Mouse (Mus musculus) embryonic facial prominence, embryonic 11.5 days (tissue): ENCODE results near the gene Dcdc2b. TPM values are rescaled to one million over a fixed set of nuclear protein-coding genes. Genes with fewer than 3 reads are reported as not detected.

Experiments used
- ATAC-seq: fragments of 200-750 bp; cut with Nextera tagmentation; replicated peaks from 2 replicates; pipeline ENCODE4 v1.8.0; 2017; ENCODE audit warnings: low read depth; ENCODE audit not compliant: insufficient number of reproducible peaks, low FRiP score, low TSS enrichment
- DNase-seq: peaks from one replicate; pipeline ENCODE4 v3.0.0-alpha.2; 2015; ENCODE audit warnings: low spot score
- H3K27ac ChIP-seq: fragments of 300-500 bp; sonication (generic); replicated peaks from 2 replicates; pipeline ENCODE4 v1.5.1; 2014; ENCODE audit warnings: mild to moderate bottlenecking, low read depth, low read length, control low read depth
- H3K27me3 ChIP-seq: fragments of 300-500 bp; sonication (generic); 2 replicates; pipeline ENCODE4 v1.6.1; 2014; ENCODE audit warnings: mild to moderate bottlenecking, low read length, moderate library complexity, mixed read lengths; ENCODE audit not compliant: control insufficient read depth, insufficient read depth
- H3K36me3 ChIP-seq: fragments of 300-500 bp; sonication (generic); replicated peaks from 2 replicates; pipeline ENCODE4 v1.6.1; 2014; ENCODE audit warnings: low read depth, mild to moderate bottlenecking, low read length, moderate library complexity, mixed read lengths; ENCODE audit not compliant: control insufficient read depth, insufficient read depth
- H3K4me1 ChIP-seq: fragments of 300-500 bp; sonication (generic); 2 replicates; pipeline ENCODE4 v1.6.1; 2014; ENCODE audit warnings: low read length, mixed read lengths; ENCODE audit not compliant: control insufficient read depth, insufficient read depth
- H3K4me2 ChIP-seq: fragments of 300-500 bp; sonication (generic); 2 replicates; pipeline ENCODE4 v1.6.1; 2014; ENCODE audit warnings: low read depth, mild to moderate bottlenecking, control low read depth, low read length, moderate library complexity
- H3K4me3 ChIP-seq: fragments of 300-500 bp; sonication (generic); 2 replicates; pipeline ENCODE4 v1.5.1; 2014; ENCODE audit warnings: low read depth, low read length, control low read depth
- H3K9ac ChIP-seq: fragments of 300-500 bp; sonication (generic); replicated peaks from 2 replicates; pipeline ENCODE4 v1.6.1; 2014; ENCODE audit warnings: mild to moderate bottlenecking, control low read depth, low read length
- H3K9me3 ChIP-seq: fragments of 300-500 bp; sonication (generic); replicated peaks from 2 replicates; pipeline ENCODE4 v1.6.1; 2016; ENCODE audit warnings: mild to moderate bottlenecking, low read length, inconsistent platforms, mixed read lengths; ENCODE audit not compliant: control insufficient read depth
- WGBS: fragments of 180-500 bp; shearing (Covaris S2); extraction: QIAGEN DNeasy Blood & Tissue Kit; methylation state at CpG from one replicate; pipeline ENCODE4 v1.1.7; 2014; 5-methylcytosine and 5-hydroxymethylcytosine counted together
- polyA plus RNA-seq: library from polyadenylated mRNA; unstranded; fragments of >200 nt; fragmentation: Nextera tagmentation; extraction: Ambion mirVana; gene quantifications from 2 replicates; pipeline ENCODE4 v1.2.1, GENCODE M21; 2014

Dcdc2b gene
- polyA plus RNA-seq = 1.2 and 1.9 TPM in 2 replicates

GRCm38 (mm10) chr4:129614093-129614492 lies at the start of gene Dcdc2b:
Dcdc2b (minus strand) TSS chr4:129614257.
- Histone ChIP-seq H3K4me1 (no peaks in the 10 kb centered on the region), H3K4me3 (no peak within 1 kb of the TSS), H3K9ac (no peak within 1 kb of the TSS), H3K9me3 (no peaks in the 10 kb centered on the region), H3K27ac (no peak within 1 kb of the TSS), H3K4me2 (no peak within 1 kb of the TSS), H3K36me3 (no peaks in the 10 kb centered on the region), H3K27me3 (no peaks in the 10 kb centered on the region)
- WGBS = 87% methylated on average over 6 of the region's 6 CpGs
- DNase-seq (no peak), ATAC-seq (no peak)

- WGBS = 81% methylated on average over 3 of the region's 3 CpGs
- H3K36me3 ChIP-seq = no peaks in the 10 kb centered on the region; the same call in 1 of the 2 replicates
Measured at GRCm38 (mm10) chr4:129662255-129662813, 48.3 kb upstream of the Dcdc2b start.

GRCm38 (mm10) chr4:129661584-129661983 lies 47.5 kb upstream of the Dcdc2b start:
- 98% methylated on average over 3 of the region's 3 CpGs for WGBS
- H3K4me2 ChIP-seq = no peak overlapping the region
- H3K4me1 ChIP-seq = no peaks in the 10 kb centered on the region
- DNase-seq (no peak), ATAC-seq (no peak)
- H3K9me3 ChIP-seq = no peaks in the 10 kb centered on the region
- H3K9ac ChIP-seq = no peak overlapping the region
- H3K27ac ChIP-seq = no peak overlapping the region
- no peak overlapping the region for H3K4me3 ChIP-seq
- no peaks in the 10 kb centered on the region for H3K27me3 ChIP-seq
- no peaks in the 10 kb centered on the region; the same call in none of the 2 replicates for H3K36me3 ChIP-seq

More at GRCm38 (mm10) chr4:129662255-129662813, 48.3 kb upstream of the Dcdc2b start:
- Histone ChIP-seq H3K4me3 (no peak overlapping the region), H3K9me3 (no peaks in the 10 kb centered on the region), H3K9ac (no peak overlapping the region), H3K27me3 (no peaks in the 10 kb centered on the region), H3K27ac (no peak overlapping the region), H3K4me2 (no peak overlapping the region), H3K4me1 (no peaks in the 10 kb centered on the region)
- no peak for ATAC-seq
- DNase-seq = no peak

GRCm38 (mm10) chr4:129654770-129655169 lies 40.7 kb upstream of the Dcdc2b start:
- 93% methylated on average over 14 of the region's 14 CpGs for WGBS
- ATAC-seq (no peak), DNase-seq (no peak)
- H3K4me2 ChIP-seq = no peak overlapping the region
- H3K27me3 ChIP-seq = no peaks in the 10 kb centered on the region
- H3K4me3 ChIP-seq = no peak overlapping the region
- no peaks in the 10 kb centered on the region for H3K9me3 ChIP-seq
- no peak overlapping the region for H3K9ac ChIP-seq
- peaks cover 9% of the 10 kb centered on the region for H3K36me3 ChIP-seq
- no peak overlapping the region for H3K27ac ChIP-seq
- H3K4me1 ChIP-seq = no peaks in the 10 kb centered on the region

DNA sequence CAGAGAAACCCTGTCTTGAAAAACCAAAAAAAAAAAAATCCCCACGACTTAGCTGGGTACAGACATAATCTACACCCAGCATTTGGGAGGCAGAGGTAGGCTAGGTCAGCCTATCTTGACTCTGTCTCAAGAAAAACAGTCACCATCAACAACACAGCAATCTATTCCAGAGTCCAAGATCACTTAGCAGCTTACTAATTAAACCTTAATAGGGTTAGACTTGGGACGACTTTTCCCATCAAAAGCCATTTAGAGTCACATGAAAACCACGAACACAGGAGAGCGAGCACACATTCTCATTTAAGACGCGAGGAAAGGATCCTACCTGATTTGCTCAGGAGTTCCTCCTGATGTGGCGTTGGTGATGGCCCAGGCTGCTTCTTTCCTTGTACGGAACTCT lies 36.3 kb upstream of the Dcdc2b start:
- 95% methylated on average over 8 of the region's 8 CpGs for WGBS

DNA sequence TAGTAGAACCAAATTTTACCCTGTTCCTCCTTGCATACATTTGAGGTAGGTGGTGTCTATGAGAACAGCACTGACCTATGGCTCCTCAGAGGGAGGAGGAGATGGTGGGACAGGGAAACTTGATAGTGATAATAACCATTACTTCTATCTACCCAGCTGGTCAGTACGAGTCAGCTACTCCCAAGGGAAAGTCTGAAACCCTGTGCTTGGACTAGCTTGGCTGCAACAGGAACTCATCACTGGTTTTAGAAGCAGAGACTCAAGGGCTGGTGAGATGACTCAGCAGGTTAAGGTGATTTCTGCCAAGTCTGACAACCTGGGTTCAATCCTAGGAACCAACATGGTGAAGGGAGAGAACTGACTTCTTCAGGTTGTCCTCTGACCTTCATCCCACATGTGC lies 34.6 kb upstream of the Dcdc2b start:
- no peaks in the 10 kb centered on the region for H3K9me3 ChIP-seq

More for the DNA sequence above, 36.3 kb upstream of the Dcdc2b start:
- DNase-seq (no peak), ATAC-seq (no peak)
- Histone ChIP-seq H3K36me3 (peaks cover 12% of the 10 kb centered on the region), H3K9ac (no peak overlapping the region), H3K27me3 (no peaks in the 10 kb centered on the region), H3K27ac (no peak overlapping the region), H3K4me2 (no peak overlapping the region), H3K4me3 (no peak overlapping the region), H3K9me3 (no peaks in the 10 kb centered on the region), H3K4me1 (no peaks in the 10 kb centered on the region)

DNA sequence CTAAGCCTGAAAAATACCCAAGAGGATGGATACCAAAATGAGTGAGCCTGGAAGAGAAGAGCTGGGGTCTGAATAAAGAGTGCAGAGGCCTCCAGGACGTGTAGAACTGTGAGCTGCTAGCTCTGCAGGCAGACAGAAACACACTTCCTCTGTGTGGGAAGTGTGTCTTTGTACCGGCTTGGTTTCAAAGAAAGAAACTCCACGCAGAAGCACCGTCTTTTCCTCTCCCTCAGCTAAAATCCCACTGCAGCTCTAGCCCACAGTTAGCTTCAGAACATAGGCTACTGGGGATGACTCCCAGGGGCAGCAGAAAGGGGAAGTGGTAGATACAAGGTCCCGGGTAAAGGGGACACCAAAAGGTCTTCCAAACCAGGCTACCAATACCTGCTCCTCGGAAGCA lies 31.1 kb upstream of the Dcdc2b start:
- Histone ChIP-seq H3K4me3 (no peak overlapping the region), H3K9me3 (no peaks in the 10 kb centered on the region), H3K27me3 (no peaks in the 10 kb centered on the region), H3K36me3 (peaks cover 3% of the 10 kb centered on the region), H3K4me1 (no peaks in the 10 kb centered on the region), H3K9ac (no peak overlapping the region), H3K4me2 (no peak overlapping the region), H3K27ac (no peak overlapping the region)
- ATAC-seq (no peak), DNase-seq (no peak)
- WGBS = 85% methylated on average over 6 of the region's 6 CpGs

More for the DNA sequence above, 34.6 kb upstream of the Dcdc2b start:
- Histone ChIP-seq H3K27me3 (no peaks in the 10 kb centered on the region), H3K4me1 (no peaks in the 10 kb centered on the region), H3K4me2 (no peak overlapping the region), H3K4me3 (no peak overlapping the region), H3K27ac (no peak overlapping the region), H3K36me3 (peaks cover 5% of the 10 kb centered on the region), H3K9ac (no peak overlapping the region)
- no peak for DNase-seq
- 77% methylated on average over 1 of the region's 1 CpGs for WGBS
- no peak for ATAC-seq

DNA sequence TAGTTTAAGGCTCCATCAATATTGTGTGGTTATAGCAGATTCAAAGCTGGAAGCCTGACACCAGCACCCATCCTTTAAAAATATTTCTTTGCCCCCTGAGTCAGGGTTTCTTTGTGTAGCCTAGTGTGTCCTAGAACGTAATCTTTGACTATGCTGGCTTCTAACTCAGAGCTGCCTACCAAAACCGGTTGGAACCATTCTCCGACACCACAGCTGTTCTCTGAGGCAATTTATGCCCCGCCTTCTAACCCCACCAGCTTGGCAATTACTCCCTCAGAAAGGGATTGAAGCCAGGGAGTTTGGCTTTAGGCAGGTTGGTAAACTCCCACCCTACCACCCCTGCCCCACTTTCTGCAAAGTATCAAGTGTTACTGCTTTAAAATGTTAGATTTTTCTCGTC lies 27.7 kb upstream of the Dcdc2b start:
- 0 out of 2 replicates have a peak, but pooled peaks cover 4% of the 10 kb centered on the region for H3K4me1 ChIP-seq
- no peak overlapping the region for H3K27ac ChIP-seq
- no peaks in the 10 kb centered on the region for H3K9me3 ChIP-seq
- no peak overlapping the region for H3K9ac ChIP-seq
- H3K4me3 ChIP-seq = no peak overlapping the region
- no peak for DNase-seq
- WGBS = 50% methylated on average over 5 of the region's 5 CpGs
- no peaks in the 10 kb centered on the region for H3K27me3 ChIP-seq
- H3K4me2 ChIP-seq = no peak overlapping the region
- ATAC-seq = no peak
- peaks cover 5% of the 10 kb centered on the region for H3K36me3 ChIP-seq
